In the genomic region with DNA sequence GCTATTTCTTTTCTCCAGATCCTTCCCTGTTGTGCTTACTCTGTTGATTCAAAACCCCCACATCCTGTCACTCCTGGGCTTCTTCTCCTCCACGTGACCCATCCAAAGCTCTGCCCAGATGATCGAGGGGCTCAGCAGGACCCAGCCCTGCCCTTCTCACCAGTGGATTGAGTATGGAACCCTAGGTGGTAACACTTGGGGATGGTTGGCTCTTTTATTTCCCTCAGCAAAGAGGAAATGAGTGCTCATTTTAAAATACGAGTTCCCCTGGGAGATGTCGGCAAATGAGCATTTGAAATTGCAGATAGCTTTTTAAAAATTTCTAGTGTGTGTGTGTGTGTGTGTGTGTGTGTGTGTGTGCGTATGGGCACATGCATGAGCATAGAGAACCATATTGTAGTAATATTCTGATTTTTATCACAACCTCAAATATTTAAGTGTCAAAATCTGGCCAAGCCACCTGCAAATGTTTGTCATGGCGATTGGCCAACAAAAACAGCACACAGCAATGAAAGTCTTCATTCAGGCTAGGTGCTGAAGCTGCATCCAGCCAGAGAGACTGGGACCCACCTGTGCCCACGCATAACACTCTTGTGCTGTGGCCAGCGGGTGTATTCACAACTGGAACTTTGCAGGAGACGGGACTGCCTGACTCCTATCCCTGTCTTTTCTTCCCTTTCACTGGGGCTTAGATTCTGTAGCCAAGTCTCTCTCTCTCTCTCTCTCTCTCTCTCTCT, we compare ENCODE assay signal across 13 mouse cellular contexts.
DNase-seq lines count a peak whose midpoint lies in the region; ATAC-seq and TF ChIP-seq lines count a peak whose summit lies in the region.
"Had no signal": no experiment of that assay in that cellular context is flagged by ENCODE, and none has a peak within 500 bp of the region (broad histone marks: within the 10 kb centered on the region; RNA-seq: fewer than 3 reads in every experiment).

No protein-coding gene starts in this region.

- peak overlapping the region; percentile 33; the same call in 1 of the 2 replicates for H3K4me3 ChIP-seq in gastrocnemius, adult 2 months
- H3K4me3 ChIP-seq in embryonic facial prominence, embryonic 14.5 days (ENCODE audit: low read depth, low read length) = no peak overlapping the region
- H3K4me3 ChIP-seq in lung, embryonic 16.5 days (ENCODE audit: low read length) = no peak overlapping the region
- H3K4me3 ChIP-seq: embryonic facial prominence, embryonic 13.5 days; heart, embryonic 13.5 days; midbrain, embryonic 12.5 days had no signal

- H3K9ac ChIP-seq in embryonic facial prominence, embryonic 14.5 days (ENCODE audit: low read depth, low read length) = no peak overlapping the region
- H3K9ac ChIP-seq in lung, embryonic 16.5 days (ENCODE audit: low read length) = no peak overlapping the region
- H3K9ac ChIP-seq: embryonic facial prominence, embryonic 13.5 days; heart, embryonic 13.5 days; midbrain, embryonic 12.5 days had no signal

- ATAC-seq in embryonic facial prominence, embryonic 14.5 days (ENCODE audit: low read depth) = peak; percentile 44; the same call in 1 of the 2 replicates
- ATAC-seq in lung, embryonic 16.5 days (ENCODE audit: low read depth) = peak; percentile 82
- ATAC-seq: inflammation-experienced regulatory T-cells, adult 6 months had no signal

- intact Hi-C loops in gastrocnemius, adult 2 months (cut with DNase I) = no loop called here

- no peaks in the 10 kb centered on the region for H3K9me3 ChIP-seq in embryonic facial prominence, embryonic 14.5 days (ENCODE audit: control insufficient read depth, low read length)
- H3K9me3 ChIP-seq in lung, embryonic 16.5 days (ENCODE audit: control insufficient read depth, low read length) = no peaks in the 10 kb centered on the region
- H3K9me3 ChIP-seq: embryonic facial prominence, embryonic 13.5 days; heart, embryonic 13.5 days; midbrain, embryonic 12.5 days had no signal

- DNase-seq in gastrocnemius, adult 2 months = no peak
- no peak for DNase-seq in gastrocnemius, postnatal 10 days
- peak; percentile 50 to 58 for DNase-seq in B cell, adult 2 months
- peak; percentile 76 for DNase-seq in embryonic facial prominence, embryonic 14.5 days (ENCODE audit: low spot score)
- no peak for DNase-seq in adrenal gland, postnatal 10 days
- DNase-seq in thymus, postnatal 4 days = no peak
- DNase-seq in adrenal gland, adult 8-10 months = no peak
- DNase-seq: spleen, adult 18-20 months had no signal

- 47% methylated on average over 9 of the region's 9 CpGs for WGBS in embryonic facial prominence, embryonic 14.5 days
- 35% methylated on average over 9 of the region's 9 CpGs for WGBS in lung, embryonic 16.5 days

- H3K27ac ChIP-seq in gastrocnemius, adult 2 months = no peak overlapping the region
- no peak overlapping the region for H3K27ac ChIP-seq in embryonic facial prominence, embryonic 14.5 days (replicated peaks; ENCODE audit: low read depth, low read length)
- H3K27ac ChIP-seq in lung, embryonic 16.5 days (ENCODE audit: low read length) = peak overlapping the region; percentile 76
- H3K27ac ChIP-seq: embryonic facial prominence, embryonic 13.5 days; heart, embryonic 13.5 days; midbrain, embryonic 12.5 days had no signal

- no peak overlapping the region for H3K4me2 ChIP-seq in embryonic facial prominence, embryonic 14.5 days (ENCODE audit: low read depth, low read length)
- peak overlapping the region; percentile 33 for H3K4me2 ChIP-seq in lung, embryonic 16.5 days (ENCODE audit: low read depth, low read length)
- H3K4me2 ChIP-seq: embryonic facial prominence, embryonic 13.5 days; heart, embryonic 13.5 days; midbrain, embryonic 12.5 days had no signal

- TF ChIP-seq CTCF in gastrocnemius, adult 2 months (IDR thresholded peaks at IDR 0.05) = no peak

- H3K4me1 ChIP-seq in embryonic facial prominence, embryonic 14.5 days (ENCODE audit: control insufficient read depth, insufficient read depth, low read length) = peaks cover 28% of the 10 kb centered on the region
- H3K4me1 ChIP-seq in lung, embryonic 16.5 days (replicated peaks; ENCODE audit: control insufficient read depth, insufficient read depth, low read length) = peaks cover 17% of the 10 kb centered on the region

- H3K36me3 ChIP-seq in embryonic facial prominence, embryonic 14.5 days (ENCODE audit: control insufficient read depth, insufficient read depth, low read length) = no peaks in the 10 kb centered on the region
- no peaks in the 10 kb centered on the region for H3K36me3 ChIP-seq in lung, embryonic 16.5 days (ENCODE audit: control insufficient read depth, insufficient read depth, low read length)
- H3K36me3 ChIP-seq: embryonic facial prominence, embryonic 13.5 days; midbrain, embryonic 12.5 days had no signal

- no peaks in the 10 kb centered on the region for H3K27me3 ChIP-seq in embryonic facial prominence, embryonic 14.5 days (replicated peaks; ENCODE audit: control insufficient read depth, insufficient read depth, low read length)
- no peaks in the 10 kb centered on the region for H3K27me3 ChIP-seq in lung, embryonic 16.5 days (ENCODE audit: control insufficient read depth, insufficient read depth, low read depth, low read length)
- H3K27me3 ChIP-seq: heart, embryonic 13.5 days; midbrain, embryonic 12.5 days had no signal

Comparison
In these comparisons a context has a peak if more than half of its experiments do, and no peak if none do; other contexts are left out.
1. DNase-seq: peak in B cell, adult 2 months (2 of 2) and embryonic facial prominence, embryonic 14.5 days (single experiment); none in gastrocnemius, adult 2 months (single experiment), gastrocnemius, postnatal 10 days (single experiment), adrenal gland, postnatal 10 days (single experiment), thymus, postnatal 4 days (single experiment) and adrenal gland, adult 8-10 months (single experiment).